19 mouse cellular contexts compared by ENCODE assay signal in the genomic region with DNA sequence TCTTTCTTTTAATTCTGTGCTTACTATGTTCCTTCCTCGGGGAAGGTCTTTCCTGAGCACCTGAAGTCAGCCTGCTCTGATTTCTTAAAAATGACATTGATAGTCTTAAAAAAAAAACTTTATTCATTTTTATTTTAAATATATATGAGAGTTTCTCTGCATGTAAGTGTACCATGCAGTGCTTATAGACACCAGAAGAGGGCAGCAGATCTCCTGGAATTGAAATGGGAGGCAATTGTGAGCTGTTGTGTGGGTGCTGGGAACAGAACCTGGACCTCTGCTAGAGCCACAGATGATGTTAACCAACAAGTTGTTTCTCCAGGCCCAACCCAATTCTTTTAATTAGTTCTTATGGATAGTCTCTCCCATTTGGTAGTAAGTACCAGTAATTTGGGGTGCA. TPM values are rescaled to one million over a fixed set of nuclear protein-coding genes. Genes with fewer than 3 reads are reported as not detected.
DNase-seq lines count a peak whose midpoint lies in the region; ATAC-seq and TF ChIP-seq lines count a peak whose summit lies in the region.
"Had no signal": no experiment of that assay in that cellular context is flagged by ENCODE, and none has a peak within 500 bp of the region (broad histone marks: within the 10 kb centered on the region; RNA-seq: fewer than 3 reads in every experiment).

No protein-coding gene starts in this region.

- in situ Hi-C loops in CH12.LX (cut with MboI; ENCODE audit: low pct_ligation_motif_present, low pct_unique_long_range_greater_than_20kb, low sequenced_read_pairs), result no loop called here

- no peak overlapping the region for H3K4me3 ChIP-seq in hindbrain, postnatal 0 days (ENCODE audit: low read length)
- no peak overlapping the region for H3K4me3 ChIP-seq in hindbrain, embryonic 12.5 days
- no peak overlapping the region for H3K4me3 ChIP-seq in lung, postnatal 0 days (ENCODE audit: low read depth, low read length)
- no peak overlapping the region for H3K4me3 ChIP-seq in CH12.LX (replicated peaks in 1 of 3; ENCODE audit: low read depth in 2 of 3, low read length in 2 of 3, poor library complexity in 1 of 3)
- H3K4me3 ChIP-seq: embryonic facial prominence, embryonic 13.5 days; forebrain, embryonic 10.5 days; heart, embryonic 15.5 days; hindbrain, embryonic 10.5 days; limb, embryonic 10.5 days; liver, embryonic 15.5 days; stomach, embryonic 15.5 days had no signal

- H3K27me3 ChIP-seq in hindbrain, postnatal 0 days (ENCODE audit: insufficient read depth, low read length), result no peaks in the 10 kb centered on the region
- no peaks in the 10 kb centered on the region for H3K27me3 ChIP-seq in hindbrain, embryonic 12.5 days
- H3K27me3 ChIP-seq in lung, postnatal 0 days (replicated peaks; ENCODE audit: insufficient read depth, low read length), result no peaks in the 10 kb centered on the region
- H3K27me3 ChIP-seq in CH12.LX (replicated peaks), result no peaks in the 10 kb centered on the region
- H3K27me3 ChIP-seq: embryonic facial prominence, embryonic 13.5 days; heart, embryonic 15.5 days; liver, embryonic 15.5 days; stomach, embryonic 15.5 days had no signal

- H3K9me3 ChIP-seq in hindbrain, postnatal 0 days (ENCODE audit: low read length), result no peaks in the 10 kb centered on the region
- H3K9me3 ChIP-seq in hindbrain, embryonic 12.5 days (replicated peaks), result no peaks in the 10 kb centered on the region
- no peaks in the 10 kb centered on the region for H3K9me3 ChIP-seq in lung, postnatal 0 days (ENCODE audit: low read length)
- peaks cover 4% of the 10 kb centered on the region for H3K9me3 ChIP-seq in CH12.LX (replicated peaks; ENCODE audit: low read length)
- H3K9me3 ChIP-seq: forebrain, embryonic 10.5 days; heart, embryonic 15.5 days; hindbrain, embryonic 10.5 days; limb, embryonic 10.5 days; liver, embryonic 15.5 days; stomach, embryonic 15.5 days had no signal

- H3K27ac ChIP-seq in hindbrain, postnatal 0 days, result no peak overlapping the region
- H3K27ac ChIP-seq in hindbrain, embryonic 12.5 days, result no peak overlapping the region
- H3K27ac ChIP-seq in lung, postnatal 0 days (ENCODE audit: low read length), result no peak overlapping the region
- no peak overlapping the region for H3K27ac ChIP-seq in CH12.LX (ENCODE audit: insufficient read depth, low read depth)
- H3K27ac ChIP-seq: embryonic facial prominence, embryonic 13.5 days; forebrain, embryonic 10.5 days; heart, embryonic 15.5 days; hindbrain, embryonic 10.5 days; limb, embryonic 10.5 days; liver, embryonic 15.5 days; macrophage; stomach, embryonic 15.5 days had no signal

- TF ChIP-seq POLR2A in CH12.LX (IDR thresholded peaks at IDR 0.05; ENCODE audit: low read depth, low read length), result no peak
- TF ChIP-seq POLR2A in brain, embryonic 14.5 days (IDR thresholded peaks at IDR 0.05; ENCODE audit: borderline replicate concordance, extremely low read depth, insufficient read depth, insufficient read length, poor library complexity, severe bottlenecking), result no peak

- no peak for TF ChIP-seq EP300 in lung, postnatal 0 days (IDR thresholded peaks at IDR 0.05)
- no peak for TF ChIP-seq EP300 in CH12.LX (IDR thresholded peaks at IDR 0.05; ENCODE audit: low read length)

- no peak overlapping the region for H3K4me2 ChIP-seq in hindbrain, postnatal 0 days (ENCODE audit: low read depth, low read length)
- no peak overlapping the region for H3K4me2 ChIP-seq in hindbrain, embryonic 12.5 days (replicated peaks)
- no peak overlapping the region for H3K4me2 ChIP-seq in lung, postnatal 0 days (replicated peaks; ENCODE audit: low read depth, low read length)
- no peak overlapping the region for H3K4me2 ChIP-seq in CH12.LX (ENCODE audit: insufficient read depth, low read depth, poor library complexity, severe bottlenecking)
- H3K4me2 ChIP-seq: embryonic facial prominence, embryonic 13.5 days; heart, embryonic 15.5 days; liver, embryonic 15.5 days; stomach, embryonic 15.5 days had no signal

- dilution Hi-C loops in CH12.LX (cut with MboI; ENCODE audit: extremely low pct_ligation_motif_present, extremely low pct_unique_long_range_greater_than_20kb, low sequenced_read_pairs), result no loop called here

- DNase-seq in hindbrain, postnatal 0 days (ENCODE audit: low spot score), result no peak
- no peak for DNase-seq in lung, postnatal 0 days (ENCODE audit: low spot score)
- DNase-seq in lung, postnatal 4 days, result no peak
- DNase-seq in CH12.LX (ENCODE audit: extremely low read depth), result no peak
- DNase-seq in brain, embryonic 14.5 days (ENCODE audit: low read depth), result no peak
- DNase-seq in c-Kit-positive CD71-positive TER-119-positive erythroid progenitor cells, embryonic 14.5 days (ENCODE audit: low spot score), result no peak
- DNase-seq: cerebellum, adult 11-12 months; kidney, postnatal 36 days had no signal

- H3K4me1 ChIP-seq in hindbrain, postnatal 0 days (ENCODE audit: insufficient read depth, low read length), result no peaks in the 10 kb centered on the region
- H3K4me1 ChIP-seq in hindbrain, embryonic 12.5 days, result no peaks in the 10 kb centered on the region
- H3K4me1 ChIP-seq in lung, postnatal 0 days (ENCODE audit: insufficient read depth, low read depth, low read length), result no peaks in the 10 kb centered on the region
- peaks cover 0 to 8% of the 10 kb centered on the region in 2 experiments; a peak in 2 of 4 replicates for H3K4me1 ChIP-seq in CH12.LX (ENCODE audit: control insufficient read depth in 1 of 2, insufficient read depth in 2 of 2)
- H3K4me1 ChIP-seq: embryonic facial prominence, embryonic 13.5 days; heart, embryonic 15.5 days; hindbrain, embryonic 10.5 days; limb, embryonic 10.5 days; liver, embryonic 15.5 days; stomach, embryonic 15.5 days had no signal

- H3K79me2 ChIP-seq in CH12.LX (replicated peaks; ENCODE audit: control insufficient read depth, extremely low read depth, insufficient read depth, poor library complexity, severe bottlenecking), result no peaks in the 10 kb centered on the region

- no peak overlapping the region for H3K9ac ChIP-seq in hindbrain, postnatal 0 days (replicated peaks; ENCODE audit: low read length)
- H3K9ac ChIP-seq in hindbrain, embryonic 12.5 days, result no peak overlapping the region
- no peak overlapping the region for H3K9ac ChIP-seq in lung, postnatal 0 days (replicated peaks; ENCODE audit: low read depth)
- H3K9ac ChIP-seq in CH12.LX (ENCODE audit: insufficient read depth, low read depth), result no peak overlapping the region
- H3K9ac ChIP-seq: embryonic facial prominence, embryonic 13.5 days; heart, embryonic 15.5 days; liver, embryonic 15.5 days; stomach, embryonic 15.5 days had no signal

- no peak for ATAC-seq in hindbrain, postnatal 0 days
- ATAC-seq in hindbrain, embryonic 12.5 days (ENCODE audit: low FRiP score), result no peak
- no peak for ATAC-seq in lung, postnatal 0 days
- no peak for ATAC-seq in frontal cortex, adult (ENCODE audit: low TSS enrichment)
- ATAC-seq: intestine, embryonic 16.5 days had no signal

- WGBS in hindbrain, postnatal 0 days, result 83% methylated on average over 1 of the region's 1 CpGs
- 88% methylated on average over 1 of the region's 1 CpGs for WGBS in hindbrain, embryonic 12.5 days
- 68% methylated on average over 1 of the region's 1 CpGs for WGBS in lung, postnatal 0 days

- peak; percentile 41 for TF ChIP-seq CTCF in hindbrain, postnatal 0 days (IDR thresholded peaks at IDR 0.05; ENCODE audit: low read depth)
- TF ChIP-seq CTCF in lung, postnatal 0 days (IDR thresholded peaks at IDR 0.05), result peak; percentile 5; the same call in 1 of the 2 replicates
- TF ChIP-seq CTCF in CH12.LX (conservative IDR thresholded peaks at IDR 0.05 in 1 of 2, IDR thresholded peaks at IDR 0.05 in 1 of 2; ENCODE audit: low read depth in 2 of 2, low read length in 2 of 2), result peak; percentile 19 to 44; a peak in 1 of 4 replicates
- TF ChIP-seq CTCF in brain, embryonic 14.5 days (IDR thresholded peaks at IDR 0.05; ENCODE audit: borderline replicate concordance, extremely low read depth, insufficient read depth, insufficient read length), result peak; percentile 18; the same call in 1 of the 2 replicates

- peak; percentile 32 for TF ChIP-seq RAD21 in CH12.LX (IDR thresholded peaks at IDR 0.05; ENCODE audit: low read depth, low read length)

- no peaks in the 10 kb centered on the region for H3K36me3 ChIP-seq in hindbrain, postnatal 0 days (ENCODE audit: insufficient read depth, low read length)
- H3K36me3 ChIP-seq in hindbrain, embryonic 12.5 days, result no peaks in the 10 kb centered on the region
- H3K36me3 ChIP-seq in lung, postnatal 0 days (ENCODE audit: insufficient read depth, low read length), result no peaks in the 10 kb centered on the region
- H3K36me3 ChIP-seq in CH12.LX (replicated peaks in 1 of 2; ENCODE audit: control insufficient read depth in 1 of 2, insufficient read depth in 1 of 2, low read length in 1 of 2), result no peaks in the 10 kb centered on the region
- H3K36me3 ChIP-seq: embryonic facial prominence, embryonic 13.5 days; forebrain, embryonic 10.5 days; heart, embryonic 15.5 days; hindbrain, embryonic 10.5 days; limb, embryonic 10.5 days; liver, embryonic 15.5 days; stomach, embryonic 15.5 days had no signal

TF ChIP-seq in CH12.LX, 34 proteins besides CTCF, POLR2A, EP300 and RAD21:
- TF ChIP-seq ZMIZ1 (IDR thresholded peaks at IDR 0.05; ENCODE audit: low read depth, low read length), result no peak
- TF ChIP-seq SMC3 (IDR thresholded peaks at IDR 0.05; ENCODE audit: low read depth, low read length), result peak; percentile 45

RNA-seq across cellular contexts. Expression of a gene that starts 18.1 kb away (rescaled TPM):
- total RNA-seq in hindbrain, postnatal 0 days (2014; rRNA removed), result 30.4 TPM in 2 replicates
- polyA plus RNA-seq in hindbrain, postnatal 0 days (2015; fragmentation: Nextera tagmentation; extraction: Ambion mirVana), result 26.0 and 28.7 TPM in 2 replicates
- 42.9 and 44.6 TPM in 2 replicates for polyA plus RNA-seq in hindbrain, embryonic 12.5 days (2016; fragmentation: Nextera tagmentation; extraction: Ambion mirVana)
- polyA plus RNA-seq in lung, postnatal 0 days (2015; fragmentation: Nextera tagmentation; extraction: Ambion mirVana), result 24.3 and 24.6 TPM in 2 replicates
- total RNA-seq in CH12.LX (2012; rRNA removed) (14.9 and 16.9 TPM in 2 replicates), CH12.LX (2014; rRNA removed) (14.1 and 19.8 TPM in 2 replicates)
- 30.7 and 34.8 TPM in 2 replicates for polyA plus RNA-seq in CH12.LX (2012; ENCODE audit: insufficient read length, low read depth)
- 39.9 and 40.8 TPM in 2 replicates for polyA plus RNA-seq in brain, embryonic 14.5 days (2012; rRNA removed)
